Mouse (Mus musculus): Measurements from ENCODE around the gene Nadk. TPM values are rescaled to one million over a fixed set of nuclear protein-coding genes. Genes with fewer than 3 reads are reported as not detected.
A peak's percentile ranks its signal among the peaks of the same experiment; 100 is the strongest.
"Not testable (repeated sequence)": the region's sequence is repeated elsewhere in the genome, so short reads cannot be mapped to it uniquely, and the experiment has no call there.

The Nadk gene
- total RNA-seq, 1 experiment = 88.5 TPM

- TF ChIP-seq HCFC1 (IDR thresholded peaks at IDR 0.05; ENCODE audit: borderline replicate concordance, insufficient read depth, low read length) (no peak), MAFK (IDR thresholded peaks at IDR 0.05; ENCODE audit: insufficient read depth, low read depth, low read length) (no peak), ZC3H11A (IDR thresholded peaks at IDR 0.05; ENCODE audit: borderline replicate concordance, low read depth, low read length) (no peak), ZNF384 (IDR thresholded peaks at IDR 0.05; ENCODE audit: low read depth, low read length) (no peak), CHD2 (IDR thresholded peaks at IDR 0.05; ENCODE audit: low read depth, low read length) (no peak)
Observed at GRCm38 (mm10) chr4:155566555-155566954, 4.4 kb downstream of the Nadk start.

GRCm38 (mm10) chr4:155568170-155568569 is 6.0 kb downstream of the Nadk start:
- TF ChIP-seq ZC3H11A (IDR thresholded peaks at IDR 0.05; ENCODE audit: borderline replicate concordance, low read depth, low read length) = no peak
- TF ChIP-seq ZNF384 (IDR thresholded peaks at IDR 0.05; ENCODE audit: low read depth, low read length) = no peak
- no peak for TF ChIP-seq HCFC1 (IDR thresholded peaks at IDR 0.05; ENCODE audit: borderline replicate concordance, insufficient read depth, low read length)
- TF ChIP-seq CHD2 (IDR thresholded peaks at IDR 0.05; ENCODE audit: low read depth, low read length) = no peak
- no peak for TF ChIP-seq MAFK (IDR thresholded peaks at IDR 0.05; ENCODE audit: insufficient read depth, low read depth, low read length)
- no peak overlapping the region for H3K4me3 ChIP-seq (ENCODE audit: insufficient read depth in 1 of 2, low read depth in 1 of 2, low read length in 2 of 2, poor library complexity in 1 of 2, severe bottlenecking in 1 of 2)
- no peak for DNase-seq (ENCODE audit: low read depth, low spot score)
- H3K36me3 ChIP-seq (ENCODE audit: control insufficient read depth, insufficient read depth, low read length, poor library complexity, severe bottlenecking) = no peaks in the 10 kb centered on the region
- in situ Hi-C loops (cut with MboI; ENCODE audit: low sequenced_read_pairs in 2 of 2, unreplicated experiment in 2 of 2) = no loop called here
- H3K9me3 ChIP-seq (ENCODE audit: control insufficient read depth, insufficient read depth, low read depth, low read length) = no peaks in the 10 kb centered on the region
- H3K9ac ChIP-seq (ENCODE audit: insufficient read depth, low read depth, low read length, poor library complexity, severe bottlenecking) = no peak overlapping the region
- no peak overlapping the region for H3K27ac ChIP-seq (ENCODE audit: insufficient read depth, low read depth, low read length, poor library complexity, severe bottlenecking)
- peaks cover 3 to 13% of the 10 kb centered on the region in 2 experiments; a peak in 1 of 4 replicates for H3K4me1 ChIP-seq (ENCODE audit: control insufficient read depth in 2 of 2, insufficient read depth in 2 of 2, low read length in 2 of 2, poor library complexity in 1 of 2)

More at GRCm38 (mm10) chr4:155566555-155566954, 4.4 kb downstream of the Nadk start:
- peaks cover 7 to 18% of the 10 kb centered on the region in 2 experiments; a peak in 3 of 4 replicates for H3K4me1 ChIP-seq (ENCODE audit: control insufficient read depth in 2 of 2, insufficient read depth in 2 of 2, low read length in 2 of 2, poor library complexity in 1 of 2)
- no peak overlapping the region for H3K27ac ChIP-seq (ENCODE audit: insufficient read depth, low read depth, low read length, poor library complexity, severe bottlenecking)
- no peak for DNase-seq (ENCODE audit: low read depth, low spot score)
- H3K4me3 ChIP-seq (ENCODE audit: insufficient read depth in 1 of 2, low read depth in 1 of 2, low read length in 2 of 2, poor library complexity in 1 of 2, severe bottlenecking in 1 of 2) = no peak overlapping the region
- no peaks in the 10 kb centered on the region for H3K36me3 ChIP-seq (ENCODE audit: control insufficient read depth, insufficient read depth, low read length, poor library complexity, severe bottlenecking)
- no peak overlapping the region for H3K9ac ChIP-seq (ENCODE audit: insufficient read depth, low read depth, low read length, poor library complexity, severe bottlenecking)
- no peaks in the 10 kb centered on the region for H3K9me3 ChIP-seq (ENCODE audit: control insufficient read depth, insufficient read depth, low read depth, low read length)
- in situ Hi-C loops (cut with MboI; ENCODE audit: low sequenced_read_pairs in 2 of 2, unreplicated experiment in 2 of 2) = no loop called here

GRCm38 (mm10) chr4:155568632-155569370 is 6.6 kb downstream of the Nadk start:
- H3K9ac ChIP-seq (ENCODE audit: insufficient read depth, low read depth, low read length, poor library complexity, severe bottlenecking) = no peak overlapping the region
- DNase-seq (ENCODE audit: low read depth, low spot score) = no peak
- TF ChIP-seq ZNF384 (IDR thresholded peaks at IDR 0.05; ENCODE audit: low read depth, low read length) (no peak), CHD2 (IDR thresholded peaks at IDR 0.05; ENCODE audit: low read depth, low read length) (no peak), ZC3H11A (IDR thresholded peaks at IDR 0.05; ENCODE audit: borderline replicate concordance, low read depth, low read length) (no peak), MAFK (IDR thresholded peaks at IDR 0.05; ENCODE audit: insufficient read depth, low read depth, low read length) (no peak), HCFC1 (IDR thresholded peaks at IDR 0.05; ENCODE audit: borderline replicate concordance, insufficient read depth, low read length) (no peak)

GRCm38 (mm10) chr4:155569818-155570217 is 7.6 kb downstream of the Nadk start:
- Histone ChIP-seq H3K4me1 (ENCODE audit: control insufficient read depth in 2 of 2, insufficient read depth in 2 of 2, low read length in 2 of 2, poor library complexity in 1 of 2) (peaks cover 5 to 16% of the 10 kb centered on the region in 2 experiments; a peak in 2 of 4 replicates), H3K27ac (ENCODE audit: insufficient read depth, low read depth, low read length, poor library complexity, severe bottlenecking) (no peak overlapping the region), H3K36me3 (ENCODE audit: control insufficient read depth, insufficient read depth, low read length, poor library complexity, severe bottlenecking) (no peaks in the 10 kb centered on the region), H3K9me3 (ENCODE audit: control insufficient read depth, insufficient read depth, low read depth, low read length) (no peaks in the 10 kb centered on the region), H3K9ac (ENCODE audit: insufficient read depth, low read depth, low read length, poor library complexity, severe bottlenecking) (peak overlapping the region; percentile 31; the same call in 1 of the 2 replicates), H3K4me3 (ENCODE audit: insufficient read depth in 1 of 2, low read depth in 1 of 2, low read length in 2 of 2, poor library complexity in 1 of 2, severe bottlenecking in 1 of 2) (no peak overlapping the region)
- DNase-seq (ENCODE audit: low read depth, low spot score) = no peak
- TF ChIP-seq CHD2 (IDR thresholded peaks at IDR 0.05; ENCODE audit: low read depth, low read length) (no peak), ZNF384 (IDR thresholded peaks at IDR 0.05; ENCODE audit: low read depth, low read length) (no peak), ZC3H11A (IDR thresholded peaks at IDR 0.05; ENCODE audit: borderline replicate concordance, low read depth, low read length) (no peak), HCFC1 (IDR thresholded peaks at IDR 0.05; ENCODE audit: borderline replicate concordance, insufficient read depth, low read length) (no peak), MAFK (IDR thresholded peaks at IDR 0.05; ENCODE audit: insufficient read depth, low read depth, low read length) (no peak)
- in situ Hi-C loops (cut with MboI; ENCODE audit: low sequenced_read_pairs in 2 of 2, unreplicated experiment in 2 of 2) = no loop called here

More at GRCm38 (mm10) chr4:155568632-155569370, 6.6 kb downstream of the Nadk start:
- Histone ChIP-seq H3K4me1 (ENCODE audit: control insufficient read depth in 2 of 2, insufficient read depth in 2 of 2, low read length in 2 of 2, poor library complexity in 1 of 2) (peaks cover 6 to 17% of the 10 kb centered on the region in 2 experiments; a peak in 2 of 4 replicates), H3K4me3 (ENCODE audit: insufficient read depth in 1 of 2, low read depth in 1 of 2, low read length in 2 of 2, poor library complexity in 1 of 2, severe bottlenecking in 1 of 2) (no peak overlapping the region), H3K9me3 (ENCODE audit: control insufficient read depth, insufficient read depth, low read depth, low read length) (no peaks in the 10 kb centered on the region), H3K27ac (ENCODE audit: insufficient read depth, low read depth, low read length, poor library complexity, severe bottlenecking) (no peak overlapping the region), H3K36me3 (ENCODE audit: control insufficient read depth, insufficient read depth, low read length, poor library complexity, severe bottlenecking) (no peaks in the 10 kb centered on the region)
- in situ Hi-C loops (cut with MboI; ENCODE audit: low sequenced_read_pairs in 2 of 2, unreplicated experiment in 2 of 2) = no loop called here

GRCm38 (mm10) chr4:155570315-155570714 is 8.1 kb downstream of the Nadk start:
- H3K9ac ChIP-seq (ENCODE audit: insufficient read depth, low read depth, low read length, poor library complexity, severe bottlenecking); H3K36me3 ChIP-seq (ENCODE audit: control insufficient read depth, insufficient read depth, low read length, poor library complexity, severe bottlenecking); DNase-seq (ENCODE audit: low read depth, low spot score); H3K9me3 ChIP-seq (ENCODE audit: control insufficient read depth, insufficient read depth, low read depth, low read length); in situ Hi-C loops (cut with MboI; ENCODE audit: low sequenced_read_pairs in 2 of 2, unreplicated experiment in 2 of 2); H3K4me3 ChIP-seq (ENCODE audit: insufficient read depth in 1 of 2, low read depth in 1 of 2, low read length in 2 of 2, poor library complexity in 1 of 2, severe bottlenecking in 1 of 2): not testable (repeated sequence)
- Histone ChIP-seq H3K27ac (ENCODE audit: insufficient read depth, low read depth, low read length, poor library complexity, severe bottlenecking) (peak overlapping the region; percentile 2; the same call in 1 of the 2 replicates), H3K4me1 (ENCODE audit: control insufficient read depth in 2 of 2, insufficient read depth in 2 of 2, low read length in 2 of 2, poor library complexity in 1 of 2) (peaks cover 4 to 18% of the 10 kb centered on the region in 2 experiments; a peak in 2 of 4 replicates)
